Comparison of ENCODE assay signal across 8 mouse cellular contexts in the genomic region with DNA sequence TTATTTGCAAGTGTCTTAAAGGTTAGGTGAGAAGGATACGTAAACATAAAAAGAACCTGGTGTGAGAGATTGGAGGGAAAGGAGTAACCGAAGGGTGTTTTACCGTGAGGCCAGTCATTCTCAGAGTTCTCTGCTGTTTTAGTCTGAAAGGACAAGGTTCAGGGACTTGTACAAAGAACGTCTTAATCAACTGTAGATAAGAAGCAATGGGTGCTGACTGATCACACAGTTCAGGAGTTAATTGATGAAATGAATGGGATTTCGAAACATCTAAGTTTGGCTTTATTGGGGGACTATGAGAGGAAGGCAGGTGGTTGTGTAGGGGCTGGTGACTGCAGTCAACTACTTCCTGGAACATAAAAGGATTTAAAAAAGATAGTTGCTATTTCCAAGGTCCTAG. TPM values are rescaled to one million over a fixed set of nuclear protein-coding genes. Genes with fewer than 3 reads are reported as not detected.
DNase-seq lines count a peak whose midpoint lies in the region; ATAC-seq and TF ChIP-seq lines count a peak whose summit lies in the region.

No protein-coding gene starts in this region.

- DNase-seq in kidney, postnatal 0 days (ENCODE audit: low spot score) = no peak
- DNase-seq in kidney, adult 9 months = no peak
- no peak for DNase-seq in embryonic facial prominence, embryonic 10.5 days (ENCODE audit: low spot score)
- DNase-seq in intestine, embryonic 14.5 days (ENCODE audit: low spot score) = no peak
- no peak for DNase-seq in cerebellum, adult 9-10 months
- no peak for DNase-seq in adrenal gland, adult 8-10 months

- no peaks in the 10 kb centered on the region for H3K4me1 ChIP-seq in kidney, postnatal 0 days (replicated peaks; ENCODE audit: insufficient read depth, low read length)
- H3K4me1 ChIP-seq in embryonic facial prominence, embryonic 10.5 days = peaks cover 16% of the 10 kb centered on the region
- H3K4me1 ChIP-seq in intestine, embryonic 14.5 days (replicated peaks; ENCODE audit: control insufficient read depth, insufficient read depth, low read length) = peaks cover 5% of the 10 kb centered on the region; the same call in 1 of the 2 replicates

- H3K27me3 ChIP-seq in kidney, postnatal 0 days (ENCODE audit: insufficient read depth, low read length) = no peaks in the 10 kb centered on the region
- no peaks in the 10 kb centered on the region for H3K27me3 ChIP-seq in embryonic facial prominence, embryonic 10.5 days (replicated peaks; ENCODE audit: low read depth, poor library complexity, severe bottlenecking)
- H3K27me3 ChIP-seq in intestine, embryonic 14.5 days (replicated peaks; ENCODE audit: control insufficient read depth, insufficient read depth, low read length) = no peaks in the 10 kb centered on the region
- no peaks in the 10 kb centered on the region for H3K27me3 ChIP-seq in myocyte (ENCODE audit: control insufficient read depth, insufficient read depth, insufficient read length)

- H3K79me2 ChIP-seq in myocyte (ENCODE audit: control insufficient read depth, insufficient read depth) = peaks cover 54% of the 10 kb centered on the region

- peak overlapping the region; percentile 93 for H3K4me2 ChIP-seq in kidney, postnatal 0 days (ENCODE audit: low read length)
- peak overlapping the region; percentile 82 for H3K4me2 ChIP-seq in intestine, embryonic 14.5 days (ENCODE audit: low read length)
- H3K4me2 ChIP-seq in myocyte (ENCODE audit: low read depth) = peak overlapping the region; percentile 91

- no peak for TF ChIP-seq POLR2A in myocyte (IDR thresholded peaks at IDR 0.05; ENCODE audit: insufficient read length, low read depth)

- no peak for TF ChIP-seq CTCF in kidney, postnatal 0 days (IDR thresholded peaks at IDR 0.05; ENCODE audit: low read depth)

- H3K4me3 ChIP-seq in kidney, postnatal 0 days (replicated peaks; ENCODE audit: low read depth, low read length) = peak overlapping the region; percentile 63
- H3K4me3 ChIP-seq in embryonic facial prominence, embryonic 10.5 days = peak overlapping the region; percentile 96
- H3K4me3 ChIP-seq in intestine, embryonic 14.5 days (ENCODE audit: low read depth, low read length) = peak overlapping the region; percentile 52
- H3K4me3 ChIP-seq in myocyte = peak overlapping the region; percentile 92

- WGBS in kidney, postnatal 0 days = 50% methylated on average over 5 of the region's 5 CpGs
- WGBS in embryonic facial prominence, embryonic 10.5 days = 59% methylated on average over 5 of the region's 5 CpGs
- WGBS in intestine, embryonic 14.5 days = 41% methylated on average over 5 of the region's 5 CpGs

- H3ac ChIP-seq in myocyte (ENCODE audit: control insufficient read depth, insufficient read length) = peak overlapping the region; percentile 56

- no peak overlapping the region for H3K27ac ChIP-seq in kidney, postnatal 0 days
- H3K27ac ChIP-seq in embryonic facial prominence, embryonic 10.5 days (replicated peaks) = no peak overlapping the region
- no peak overlapping the region for H3K27ac ChIP-seq in intestine, embryonic 14.5 days (ENCODE audit: low read depth)

- no peak for ATAC-seq in kidney, postnatal 0 days (replicated peaks; ENCODE audit: low FRiP score, low read depth)
- no peak for ATAC-seq in intestine, embryonic 14.5 days (replicated peaks; ENCODE audit: low FRiP score, low TSS enrichment, low read depth)
- ATAC-seq in frontal cortex, adult (ENCODE audit: low TSS enrichment) = no peak

- H3K36me3 ChIP-seq in kidney, postnatal 0 days (ENCODE audit: insufficient read depth, low read length) = no peaks in the 10 kb centered on the region
- H3K36me3 ChIP-seq in embryonic facial prominence, embryonic 10.5 days (replicated peaks) = peaks cover 8% of the 10 kb centered on the region
- no peaks in the 10 kb centered on the region for H3K36me3 ChIP-seq in intestine, embryonic 14.5 days (ENCODE audit: control insufficient read depth, insufficient read depth, low read length)
- H3K36me3 ChIP-seq in myocyte (ENCODE audit: control insufficient read depth, insufficient read depth) = peaks cover 3% of the 10 kb centered on the region

- no peak overlapping the region for H3K9ac ChIP-seq in kidney, postnatal 0 days (ENCODE audit: low read depth, low read length)
- peak overlapping the region; percentile 71; the same call in 1 of the 2 replicates for H3K9ac ChIP-seq in intestine, embryonic 14.5 days (ENCODE audit: low read length)

- no peaks in the 10 kb centered on the region for H3K9me3 ChIP-seq in kidney, postnatal 0 days (replicated peaks; ENCODE audit: low read length)
- H3K9me3 ChIP-seq in embryonic facial prominence, embryonic 10.5 days = 0 out of 2 replicates have a peak, but pooled peaks cover under 1% of the 10 kb centered on the region
- no peaks in the 10 kb centered on the region for H3K9me3 ChIP-seq in intestine, embryonic 14.5 days (ENCODE audit: control insufficient read depth, low read length)

TF ChIP-seq in myocyte, 11 proteins besides CTCF, POLR2A, EP300 and RAD21:
- TF ChIP-seq TCF12 (IDR thresholded peaks at IDR 0.05; ENCODE audit: insufficient read depth, poor library complexity, severe bottlenecking) (no peak), CEBPB (IDR thresholded peaks at IDR 0.05; ENCODE audit: insufficient read depth, poor library complexity, severe bottlenecking) (no peak), USF1 (IDR thresholded peaks at IDR 0.05; ENCODE audit: low read depth) (no peak), MYOD1 (IDR thresholded peaks at IDR 0.05; ENCODE audit: control insufficient read depth in 1 of 3, insufficient read length in 2 of 3, low read depth in 2 of 3) (no peak), SRF (IDR thresholded peaks at IDR 0.05; ENCODE audit: control insufficient read depth, insufficient read length, low read depth) (no peak), MAX (IDR thresholded peaks at IDR 0.05; ENCODE audit: low read depth) (no peak), E2F4 (IDR thresholded peaks at IDR 0.05; ENCODE audit: insufficient read depth) (no peak), MYOG (IDR thresholded peaks at IDR 0.05; ENCODE audit: control insufficient read depth in 1 of 3, insufficient read depth in 1 of 3, insufficient read length in 2 of 3, low read depth in 2 of 3) (no peak), TCF3 (IDR thresholded peaks at IDR 0.05; ENCODE audit: insufficient read length, low read depth) (no peak), REST (IDR thresholded peaks at IDR 0.05; ENCODE audit: insufficient read depth, insufficient read length) (no peak), POLR2AphosphoS2 (IDR thresholded peaks at IDR 0.05; ENCODE audit: insufficient read length, low read depth) (no peak)

RNA-seq across cellular contexts. Expression of gene Tmem161b, which starts 0.9 kb away (rescaled TPM):
- 16.3 and 16.8 TPM in 2 replicates for polyA plus RNA-seq in kidney, postnatal 0 days (2015; fragmentation: Nextera tagmentation; extraction: Ambion mirVana)
- polyA plus RNA-seq in embryonic facial prominence, embryonic 10.5 days (2016; fragmentation: Nextera tagmentation; extraction: Ambion mirVana) = 13.4 and 14.5 TPM in 2 replicates
- polyA plus RNA-seq in intestine, embryonic 14.5 days (2014; fragmentation: Nextera tagmentation; extraction: Ambion mirVana) = 21.6 and 22.5 TPM in 2 replicates
- polyA plus RNA-seq in myocyte (2012; fragmentation: generic; extraction: Trizol) = 2.5 TPM
- total RNA-seq in adrenal gland, adult 8-10 months (2022) = 10 to 100 TPM; 15.1 to 24.8 (median 18.8) TPM
